Mouse (Mus musculus) heart, adult 2 months (tissue): Measurements from ENCODE around the gene Btf3l4.

Experiments
- EP300 ChIP-seq: fragments of 200-500 bp; IDR thresholded peaks from 2 replicates; pipeline ENCODE4 v1.6.1; 2011; ENCODE audit warnings: low read depth, low read length, control low read depth; ENCODE audit not compliant: insufficient read depth
- POLR2A ChIP-seq: fragments of 200-500 bp; IDR thresholded peaks from 2 replicates; pipeline ENCODE4 v1.6.1; 2011; ENCODE audit warnings: mild to moderate bottlenecking, low read depth, low read length, control low read depth; ENCODE audit not compliant: insufficient read depth

- no peak for TF ChIP-seq EP300
- TF ChIP-seq POLR2A = no peak
Measured at GRCm38 (mm10) chr4:108834971-108835311, 1.5 kb upstream of the Btf3l4 start.
